Mouse (Mus musculus): ENCODE data around the gene Rab26. TPM values are rescaled to one million over a fixed set of nuclear protein-coding genes. Genes with fewer than 3 reads are reported as not detected.
A peak's percentile ranks its signal among the peaks of the same experiment; 100 is the strongest.

Gene Rab26
- total RNA-seq, 2 experiments from 2014 or later = 65.1 to 72.1 TPM

DNA sequence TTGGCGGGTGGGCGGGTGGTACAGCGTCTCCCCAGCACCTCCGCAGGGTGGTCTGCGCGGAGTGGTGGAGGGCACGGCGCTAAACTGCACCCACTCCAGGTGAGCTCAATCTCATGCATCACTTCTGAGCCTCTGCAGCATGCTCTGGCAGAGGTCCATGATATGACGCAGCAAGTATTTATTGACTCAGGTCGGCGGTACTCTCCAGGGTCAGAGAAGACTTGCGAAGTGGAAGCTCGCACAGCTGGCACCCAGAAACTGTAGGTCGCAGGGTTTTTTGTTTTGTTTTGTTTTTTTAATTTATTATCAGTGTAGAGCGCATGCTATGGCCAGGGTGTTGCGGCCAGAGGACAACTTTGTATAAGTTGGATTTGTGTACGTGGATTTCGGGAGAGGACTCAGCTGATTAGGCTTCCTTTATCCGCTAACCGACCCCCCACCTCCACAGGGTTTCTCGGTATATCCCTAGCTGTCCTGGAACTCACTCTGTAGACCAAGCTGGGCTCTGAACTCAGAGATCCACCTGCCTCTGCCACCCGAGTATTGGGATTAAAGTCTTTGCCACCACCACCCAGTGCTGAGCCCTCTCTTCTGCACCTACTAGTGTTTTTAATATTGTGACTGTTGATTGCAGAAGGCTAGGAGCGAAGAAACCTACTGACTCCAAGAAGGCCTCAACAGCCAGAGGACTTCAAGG, 15.1 kb upstream of the Rab26 start:
- DNase-seq (ENCODE audit: extremely low spot score in 1 of 2, low spot score in 1 of 2) = no peak

DNA sequence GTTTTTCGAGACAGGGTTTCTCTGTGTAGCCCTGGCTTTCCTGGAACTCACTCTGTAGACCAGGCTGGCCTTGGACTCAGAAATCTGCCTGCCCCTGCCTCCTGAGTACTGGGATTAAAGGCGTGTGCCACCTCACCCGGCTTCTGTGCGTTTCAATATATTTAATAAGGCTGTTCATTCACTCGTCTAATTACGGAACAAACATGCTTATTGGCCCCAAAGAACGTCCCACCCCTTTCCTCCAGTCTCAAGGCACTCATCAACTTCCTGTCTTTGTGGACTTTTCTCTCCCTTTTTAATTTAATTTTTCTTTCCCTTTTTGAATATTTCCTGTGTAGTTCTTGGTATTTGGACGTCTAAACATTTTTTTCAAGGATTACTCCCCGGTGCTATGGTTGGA, 14.4 kb upstream of the Rab26 start:
- no peak for DNase-seq (ENCODE audit: extremely low spot score in 1 of 2, low spot score in 1 of 2)

DNA sequence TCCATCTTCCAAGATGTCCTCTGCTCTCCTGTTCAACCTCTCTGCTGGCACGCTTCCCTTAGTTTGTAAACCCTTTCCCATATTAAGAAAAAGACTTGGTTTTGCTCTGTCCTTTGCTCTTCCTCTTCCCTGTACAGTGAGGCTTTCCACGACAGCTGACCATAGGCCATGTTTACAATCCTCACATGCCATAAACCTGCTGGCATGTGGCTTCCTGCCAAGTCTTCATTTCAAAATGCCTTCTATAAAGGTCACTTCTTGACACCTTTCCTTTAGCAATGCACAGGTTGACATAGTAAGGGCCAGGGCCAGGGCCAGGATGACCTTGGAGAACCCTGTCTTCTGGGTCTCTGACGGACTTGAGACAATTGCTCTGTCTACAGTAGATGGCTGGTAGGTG, 12.2 kb upstream of the Rab26 start:
- DNase-seq (ENCODE audit: extremely low spot score in 1 of 2, low spot score in 1 of 2) = no peak

DNA sequence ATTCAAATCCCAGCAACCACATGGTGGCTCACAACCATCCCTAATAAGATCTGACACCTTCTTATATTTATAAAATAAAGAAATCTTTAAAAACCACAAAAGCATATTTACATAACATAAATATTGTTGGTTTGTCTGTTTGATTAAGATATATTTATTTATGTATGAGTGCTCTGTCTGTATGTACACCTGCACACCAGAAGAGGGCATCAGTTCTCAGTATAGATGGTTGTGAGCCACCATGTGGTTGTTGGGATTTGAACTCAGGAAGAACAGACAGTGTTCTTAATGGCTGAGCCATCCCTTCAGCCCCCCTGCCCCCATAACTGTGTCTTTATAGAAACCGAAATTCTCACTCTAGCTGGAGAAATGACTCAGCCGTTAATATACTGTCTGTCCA, 11.2 kb upstream of the Rab26 start:
- no peak for DNase-seq (ENCODE audit: extremely low spot score in 1 of 2, low spot score in 1 of 2)

DNA sequence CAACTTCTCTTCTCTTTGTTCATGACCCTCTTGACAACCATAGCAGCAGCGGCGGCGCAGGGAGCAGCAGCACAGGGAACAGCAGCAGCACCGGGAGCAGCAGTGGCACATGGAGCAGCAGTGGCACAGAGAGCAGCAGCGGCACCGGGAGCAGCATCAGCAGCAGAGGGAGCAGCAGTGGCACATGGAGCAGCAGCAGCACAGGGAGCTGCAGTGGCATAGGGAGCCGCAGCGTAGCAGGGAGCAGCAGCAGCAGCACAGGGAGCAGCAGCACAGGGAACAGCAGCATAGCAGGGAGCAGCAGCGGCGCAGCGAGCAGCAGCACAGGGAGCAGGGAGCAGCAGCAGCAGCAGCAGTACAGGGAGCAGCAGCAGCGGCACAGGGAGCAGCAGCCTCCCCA, 10.6 kb upstream of the Rab26 start:
- DNase-seq (ENCODE audit: extremely low spot score in 1 of 2, low spot score in 1 of 2) = no peak

DNA sequence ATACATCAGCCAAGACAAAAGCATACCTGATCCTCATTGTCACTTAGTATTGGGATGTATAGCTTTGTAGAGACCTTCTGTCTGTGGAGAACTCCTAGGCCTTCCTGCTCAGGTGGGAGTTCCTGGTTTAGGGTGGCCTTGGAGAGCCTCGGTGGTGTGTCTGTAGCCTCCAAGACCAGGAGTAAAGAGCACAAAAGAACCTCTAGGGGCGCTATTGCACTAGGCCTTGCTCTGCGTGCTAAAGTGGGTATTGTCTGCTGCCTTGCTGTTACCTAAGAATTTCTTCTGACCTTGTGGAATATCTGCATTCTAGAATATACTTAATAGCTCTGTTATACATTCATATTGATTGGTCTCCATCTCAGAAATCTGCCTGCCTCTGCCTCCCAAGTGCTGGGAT, 6.4 kb upstream of the Rab26 start:
- no peak for DNase-seq (ENCODE audit: extremely low spot score in 1 of 2, low spot score in 1 of 2)

DNA sequence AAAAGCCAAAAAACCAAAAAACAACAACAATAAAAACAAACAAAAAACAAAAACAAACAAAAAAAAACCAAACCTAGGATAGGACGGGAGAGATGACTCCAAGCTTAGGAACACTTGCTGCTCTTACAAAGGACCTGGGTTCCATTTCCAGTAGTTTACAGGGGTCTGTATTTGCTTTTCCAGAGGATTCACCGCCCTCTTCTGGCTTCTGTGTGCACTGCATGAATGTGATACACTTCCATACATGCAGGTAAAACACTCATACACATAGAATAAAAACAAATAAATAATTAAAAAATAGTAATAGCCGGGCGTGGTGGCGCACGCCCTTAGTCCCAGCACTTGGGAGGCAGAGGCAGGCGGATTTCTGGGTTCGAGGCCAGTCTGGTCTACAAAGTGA, 4.9 kb upstream of the Rab26 start:
- peak in 1 of 2 experiments; percentile 64 for DNase-seq (ENCODE audit: extremely low spot score in 1 of 2, low spot score in 1 of 2)

DNA sequence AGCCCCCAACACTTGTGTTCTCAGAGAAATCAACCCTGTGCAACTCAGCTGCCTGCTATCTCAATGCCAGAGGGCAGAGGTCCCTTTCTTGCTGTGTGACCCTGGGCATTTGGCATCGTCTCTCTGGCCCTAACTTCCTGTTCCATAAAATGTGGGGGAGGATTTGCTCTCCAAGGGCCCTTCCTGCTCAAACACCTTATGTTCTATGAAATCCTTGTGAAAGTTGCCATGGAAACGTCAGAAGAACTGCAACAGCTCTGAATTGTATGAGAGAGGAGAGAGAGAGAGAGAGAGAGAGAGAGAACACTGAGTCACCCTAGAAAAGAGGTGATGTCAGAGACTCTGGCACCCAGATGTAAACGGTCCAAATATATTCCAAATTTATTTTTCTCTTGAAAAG, 3.5 kb upstream of the Rab26 start:
- no peak for DNase-seq (ENCODE audit: extremely low spot score in 1 of 2, low spot score in 1 of 2)

DNA sequence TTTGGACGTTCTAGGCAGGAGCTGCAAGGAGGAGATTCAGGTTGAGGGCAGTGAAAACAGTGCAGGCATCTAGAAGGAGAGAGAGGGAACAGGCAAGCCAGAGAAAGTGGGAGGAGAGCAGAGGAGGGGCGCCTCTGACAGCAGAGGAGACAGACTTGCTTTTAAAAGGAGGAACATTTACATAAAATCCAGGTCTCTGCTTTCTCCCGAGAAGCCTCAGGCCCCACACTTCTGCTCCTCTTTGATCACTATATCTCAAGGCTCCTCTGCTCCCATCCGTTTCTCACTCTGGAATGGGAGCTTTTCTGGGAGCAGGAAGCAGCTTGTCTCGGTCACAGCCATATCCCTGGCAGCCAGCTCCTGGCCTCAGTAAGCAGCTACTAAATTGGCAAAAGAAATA, 1.3 kb upstream of the Rab26 start:
- no peak for DNase-seq (ENCODE audit: extremely low spot score in 1 of 2, low spot score in 1 of 2)

DNA sequence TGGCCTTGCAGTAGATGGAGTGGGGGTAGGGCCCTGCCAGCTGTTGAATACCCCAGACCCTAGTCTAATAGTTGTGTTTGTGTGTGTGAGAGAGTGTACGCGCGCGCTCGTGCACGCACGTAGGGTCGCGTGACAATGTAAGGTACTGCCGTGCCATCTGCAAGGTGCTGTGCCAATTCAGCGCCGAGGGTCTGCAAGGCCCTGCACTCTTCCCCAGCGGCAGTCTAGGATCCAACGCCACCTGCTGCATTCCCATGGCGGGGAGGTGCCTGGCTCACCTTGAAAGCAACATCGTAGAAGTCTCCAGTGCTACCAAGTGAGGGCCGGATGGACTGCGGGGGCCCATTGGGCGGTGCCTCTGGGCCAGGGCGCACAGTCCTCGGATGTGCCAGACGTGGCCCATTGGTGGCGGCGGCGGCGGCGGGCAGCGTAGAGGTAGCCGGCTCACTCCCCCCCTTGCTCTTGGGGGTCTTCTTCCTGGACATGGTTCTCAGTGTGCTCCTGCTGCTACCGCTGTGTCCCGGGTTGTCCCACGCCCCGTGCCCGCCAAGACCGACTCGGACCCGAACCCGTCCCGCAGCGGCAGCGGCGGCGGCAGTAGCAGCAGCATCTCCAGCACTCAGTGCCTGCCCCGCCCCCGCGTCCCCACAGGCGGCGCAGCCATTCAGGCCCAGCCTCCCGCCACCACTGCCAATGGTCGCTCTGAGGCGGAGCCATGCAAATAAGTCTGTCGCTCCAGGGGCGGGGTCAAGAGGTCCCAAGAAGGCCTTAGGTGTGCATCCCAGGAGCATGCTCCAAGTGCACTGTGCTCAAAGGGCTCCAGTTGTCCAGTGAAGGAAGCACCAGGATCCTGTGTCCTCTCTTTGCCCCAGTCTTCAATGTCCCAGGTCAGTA, 664 bp downstream of the Rab26 start:
- peak; percentile 73 to 79 for DNase-seq (ENCODE audit: extremely low spot score in 1 of 2, low spot score in 1 of 2)

DNA sequence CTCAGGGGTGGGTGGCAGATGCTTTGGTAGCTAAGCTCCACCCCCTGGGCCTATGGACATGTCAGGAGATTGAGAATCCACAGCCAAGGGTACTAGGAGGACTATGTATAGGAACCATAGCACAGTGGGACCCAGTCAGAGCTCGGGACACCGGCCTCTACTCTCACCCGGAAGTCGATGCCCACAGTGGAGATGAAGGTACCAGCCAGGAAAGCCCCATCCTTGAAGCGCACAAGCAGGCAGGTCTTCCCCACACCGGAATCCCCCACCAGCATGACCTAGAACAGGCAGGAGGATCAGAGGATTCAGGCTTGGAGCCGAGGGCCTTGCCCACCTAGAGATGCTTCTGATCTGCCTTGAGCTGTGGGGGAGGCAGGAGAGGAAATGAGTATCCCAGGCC, 2.0 kb downstream of the Rab26 start:
- no peak for DNase-seq (ENCODE audit: extremely low spot score in 1 of 2, low spot score in 1 of 2)

DNA sequence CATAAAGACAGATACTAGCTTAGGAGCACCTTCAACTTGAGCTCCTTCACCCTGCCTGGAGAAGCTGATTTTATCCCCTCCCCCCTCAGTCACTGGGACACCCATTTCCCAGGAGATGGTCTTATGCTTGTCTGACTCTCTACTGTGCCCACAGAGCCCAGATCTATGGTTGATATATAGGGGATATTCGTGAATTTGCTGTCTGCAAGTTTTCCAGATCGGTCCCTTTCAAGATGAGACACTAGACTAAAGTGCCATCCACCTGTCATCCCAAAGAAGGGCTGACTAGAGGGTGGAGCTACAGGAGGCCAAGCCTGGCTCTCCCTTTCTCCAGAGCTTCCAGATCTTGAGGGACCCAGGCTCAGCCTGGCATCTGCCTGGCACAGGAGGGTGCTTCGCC, 2.9 kb downstream of the Rab26 start:
- DNase-seq (ENCODE audit: extremely low spot score in 1 of 2, low spot score in 1 of 2) = no peak

DNA sequence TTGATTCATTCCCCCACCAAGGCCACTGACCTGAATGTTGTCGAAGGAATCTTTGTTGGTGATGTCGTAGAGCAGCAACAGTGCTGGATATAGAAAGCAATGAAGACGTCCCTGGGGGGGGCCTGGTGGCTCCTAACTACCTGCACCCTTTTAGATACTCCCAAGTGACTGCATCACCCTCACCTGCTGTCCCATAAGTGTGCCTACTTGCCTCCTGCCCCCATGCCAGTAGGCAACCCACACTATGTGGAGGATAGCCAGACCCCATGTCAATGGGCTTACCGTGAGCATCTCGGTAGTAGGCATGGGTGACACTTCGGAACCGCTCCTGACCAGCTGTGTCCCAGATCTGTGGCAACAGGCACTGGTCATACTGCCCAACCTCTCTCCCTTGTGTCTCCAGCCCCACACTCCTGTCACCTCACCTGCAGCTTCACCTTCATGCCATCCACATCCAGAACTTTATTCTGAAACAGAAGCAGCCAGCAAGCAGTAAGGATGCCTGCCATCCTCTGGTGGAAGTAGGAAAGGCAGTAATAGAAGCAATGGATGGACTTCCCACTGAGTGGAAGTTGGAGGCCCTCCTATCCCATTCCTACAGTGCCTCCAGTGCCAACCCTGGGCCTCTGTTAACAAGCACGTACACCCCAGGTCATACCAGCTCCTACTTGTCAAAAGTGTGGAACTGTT, 3.5 kb downstream of the Rab26 start:
- no peak for DNase-seq (ENCODE audit: extremely low spot score in 1 of 2, low spot score in 1 of 2)

DNA sequence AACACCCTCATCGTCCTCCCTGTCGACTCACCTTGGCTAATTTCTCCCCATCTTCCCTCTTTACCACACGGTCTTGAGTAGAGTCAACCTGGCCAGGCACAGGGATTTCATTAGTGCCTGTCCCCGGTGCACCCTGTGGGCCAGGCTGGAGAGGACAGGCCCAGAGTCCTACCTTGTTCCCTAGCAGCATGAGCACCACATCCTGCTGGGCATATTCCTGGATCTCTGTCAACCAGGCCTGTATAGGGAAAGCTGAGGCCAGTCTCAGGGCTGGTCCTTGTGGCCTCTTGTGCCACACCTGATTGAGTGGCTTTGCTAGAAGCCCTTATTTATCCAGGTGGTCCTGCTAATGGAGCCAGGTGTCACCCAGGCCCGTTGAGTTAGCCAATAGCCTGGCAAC, 4.1 kb downstream of the Rab26 start:
- no peak for DNase-seq (ENCODE audit: extremely low spot score in 1 of 2, low spot score in 1 of 2)

DNA sequence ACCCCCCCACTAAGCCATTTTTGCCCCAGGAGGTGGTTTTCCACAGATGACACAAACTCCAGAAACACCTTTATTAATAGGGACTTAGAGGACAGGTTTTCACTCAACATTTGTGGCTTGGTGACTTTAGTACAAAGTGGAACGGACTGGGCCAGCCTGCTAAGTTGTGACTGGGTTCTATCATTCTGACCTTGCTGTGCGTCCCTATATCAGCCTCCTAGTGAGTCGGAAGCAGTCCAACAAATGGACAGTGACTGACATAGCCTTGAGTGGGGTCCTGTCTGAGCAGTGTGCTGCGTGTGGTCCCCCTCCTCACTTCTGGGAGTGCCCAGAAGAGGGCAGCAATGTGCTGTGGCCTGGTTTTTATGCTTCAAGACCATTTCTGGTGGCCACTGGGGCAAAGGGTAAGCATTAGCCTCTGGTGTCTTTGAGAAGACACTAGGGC, 5.0 kb downstream of the Rab26 start:
- peak; percentile 40 to 69 for DNase-seq (ENCODE audit: extremely low spot score in 1 of 2, low spot score in 1 of 2)

DNA sequence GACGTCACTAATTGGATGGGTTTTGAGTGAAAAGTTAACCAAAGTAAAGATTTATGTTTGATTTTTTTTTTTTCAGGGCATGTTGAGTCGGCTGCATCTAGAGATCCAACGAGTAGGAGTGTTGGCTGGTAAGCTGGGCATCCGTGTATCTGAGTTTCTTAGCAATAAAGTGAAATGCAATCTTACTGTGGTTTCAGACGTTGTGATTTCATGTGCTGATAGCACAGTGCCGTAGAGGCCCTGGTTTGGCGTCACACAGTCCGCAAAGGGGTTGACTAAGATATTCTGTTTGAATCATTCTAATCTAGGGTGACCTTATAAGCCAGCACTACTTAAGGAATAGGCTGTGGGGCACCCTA, 5.5 kb downstream of the Rab26 start:
- DNase-seq (ENCODE audit: extremely low spot score in 1 of 2, low spot score in 1 of 2) = no peak

DNA sequence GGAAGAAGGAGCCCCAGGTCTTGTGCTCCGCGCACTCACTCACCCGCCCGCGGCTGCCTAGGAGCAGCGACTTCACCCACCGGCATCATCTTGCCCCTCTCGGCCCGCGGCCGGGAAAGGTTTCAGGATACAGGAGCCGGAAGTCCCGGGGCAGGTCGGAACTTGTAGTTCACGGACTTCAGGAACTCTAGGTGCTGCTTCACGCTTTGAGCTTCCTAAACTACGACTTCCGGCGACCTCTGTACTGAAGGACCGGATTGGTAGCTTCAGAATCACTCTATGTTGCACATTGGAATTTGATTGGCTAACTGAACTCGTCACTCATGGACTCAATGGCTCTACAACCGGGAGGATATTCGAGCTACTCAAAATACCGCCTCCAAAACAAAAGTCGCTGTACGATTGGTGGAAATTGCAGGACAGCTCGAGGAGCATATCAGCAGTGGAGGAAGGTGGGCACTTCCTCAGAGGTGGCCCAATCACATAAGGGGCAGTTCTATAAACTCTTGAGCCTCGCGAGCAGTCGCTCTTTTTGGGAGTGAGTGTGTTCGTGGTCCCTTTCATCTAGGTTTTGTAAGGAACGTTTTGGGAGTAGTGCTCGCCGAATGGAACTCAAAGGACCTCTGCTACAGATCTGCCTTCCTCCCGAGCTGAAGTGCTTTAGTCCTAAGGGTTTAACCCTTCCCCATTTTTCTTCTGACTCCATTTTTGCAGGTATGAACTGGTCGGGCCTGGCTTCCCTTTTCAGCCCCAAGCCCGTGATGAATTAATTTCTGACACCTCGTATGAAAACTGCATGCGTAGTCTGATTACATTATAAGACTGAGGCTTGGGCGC, 6.1 kb downstream of the Rab26 start, which contains the start of gene Traf7:
Gene Traf7, minus strand, starts transcription at position 216 of the 837 bp plus-strand sequence.
- DNase-seq (ENCODE audit: extremely low spot score in 1 of 2, low spot score in 1 of 2) = peak; percentile 75 to 77

DNA sequence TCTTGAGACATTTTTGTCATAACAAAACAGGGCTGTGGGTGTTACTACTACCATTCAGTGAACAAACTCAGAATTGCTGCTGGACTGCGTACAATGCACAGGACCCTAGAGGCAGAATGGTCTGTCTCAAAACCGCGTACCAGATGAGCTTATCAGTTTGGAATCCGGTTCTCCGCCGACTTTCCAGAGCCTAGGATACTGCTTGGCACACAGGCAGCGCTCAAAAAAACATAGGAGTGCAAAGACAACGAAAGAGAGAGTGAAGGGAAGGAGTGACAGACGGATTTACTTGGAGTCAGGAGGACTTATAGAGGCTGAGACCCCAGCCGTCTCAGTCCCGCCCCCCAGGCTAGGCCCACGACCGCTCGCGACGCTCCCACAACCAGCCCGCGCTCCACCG, 6.7 kb downstream of the Rab26 start:
- DNase-seq (ENCODE audit: extremely low spot score in 1 of 2, low spot score in 1 of 2) = no peak

DNA sequence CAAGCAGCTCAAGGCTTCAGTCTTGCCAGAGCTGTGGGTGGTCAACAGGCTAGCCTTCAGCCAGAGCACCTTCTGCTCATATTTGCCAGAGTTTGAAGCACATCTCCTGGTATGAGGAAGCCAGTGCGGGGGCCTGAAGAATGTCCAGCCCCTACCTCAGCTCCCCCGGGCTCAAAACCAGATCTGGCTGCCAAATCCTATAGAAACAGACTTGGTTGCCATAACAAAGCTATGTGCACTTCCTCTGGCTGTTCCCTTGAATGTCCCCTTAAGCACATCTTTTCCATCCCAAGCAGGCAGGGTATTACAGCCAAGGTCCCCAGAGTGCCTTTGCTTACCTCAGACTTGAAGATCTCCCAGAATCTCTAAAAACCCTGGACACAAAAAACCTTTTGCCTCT, 9.3 kb downstream of the Rab26 start:
- DNase-seq (ENCODE audit: extremely low spot score in 1 of 2, low spot score in 1 of 2) = no peak

DNA sequence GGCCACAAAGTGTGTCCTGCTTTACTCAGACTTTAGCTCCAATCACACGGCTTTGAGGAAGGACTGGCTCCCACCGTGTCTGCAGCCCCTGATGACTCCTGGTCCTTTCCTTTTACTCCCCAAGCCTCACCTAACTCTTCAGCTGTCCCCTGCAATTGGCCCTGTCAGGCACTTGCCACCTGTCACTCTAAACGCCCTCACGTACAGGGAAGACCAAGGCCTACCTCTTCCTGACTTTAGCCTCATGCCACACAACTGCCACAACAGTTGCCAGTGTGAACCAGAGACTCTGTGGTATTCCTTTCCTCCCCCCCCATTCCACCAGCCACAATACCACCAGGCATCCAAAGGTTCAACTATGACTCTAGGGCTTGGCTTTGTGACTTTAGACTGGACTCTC, 13.6 kb downstream of the Rab26 start:
- DNase-seq (ENCODE audit: extremely low spot score in 1 of 2, low spot score in 1 of 2) = no peak

Measured in layer of hippocampus, postnatal 25 days (tissue).